Mouse (Mus musculus) C2C12 (cell line): ENCODE results near the gene Ankrd27.
"Not testable (repeated sequence)": the region's sequence is repeated elsewhere in the genome, so short reads cannot be mapped to it uniquely, and the experiment has no call there.

Source experiments
- CEBPB ChIP-seq: IDR thresholded peaks from one replicate; pipeline ENCODE4 v1.6.1; 2011; ENCODE audit warnings: low read depth, mild to moderate bottlenecking, control low read depth, moderate library complexity
- CTCF ChIP-seq: IDR thresholded peaks from one replicate; pipeline ENCODE4 v1.5.1; 2011; ENCODE audit not compliant: control insufficient read depth, insufficient read depth, insufficient read length
- FOSL1 ChIP-seq: IDR thresholded peaks from one replicate; pipeline ENCODE4 v1.8.0; 2011; ENCODE audit warnings: mild to moderate bottlenecking, low read length; ENCODE audit not compliant: poor library complexity, insufficient read depth, severe bottlenecking
- MAX ChIP-seq: IDR thresholded peaks from one replicate; pipeline ENCODE4 v1.6.1; 2011; ENCODE audit warnings: mild to moderate bottlenecking, control low read depth
- MYOD1 ChIP-seq: IDR thresholded peaks from one replicate; pipeline ENCODE4 v1.6.1; 2011; ENCODE audit warnings: low read depth; ENCODE audit not compliant: control insufficient read depth, insufficient read length
- USF1 ChIP-seq: IDR thresholded peaks from one replicate; pipeline ENCODE4 v1.6.1; 2011; ENCODE audit warnings: low read depth, mild to moderate bottlenecking, control low read depth, moderate library complexity

- TF ChIP-seq CTCF, MAX, MYOD1, CEBPB, USF1, FOSL1: not testable (repeated sequence)
These were observed 16.3 kb upstream of the Ankrd27 start for GRCm38 (mm10) chr7:35569724-35570123.
